Mouse (Mus musculus) cerebellum, adult 2 months (tissue): ENCODE results near the gene Lyg2.

Experiments used
- CTCF ChIP-seq: fragments of 200-500 bp; IDR thresholded peaks from 2 replicates; pipeline ENCODE4 v1.5.1; 2011; ENCODE audit warnings: low read depth, mild to moderate bottlenecking, control low read depth, low read length, moderate library complexity, borderline replicate concordance; ENCODE audit not compliant: insufficient read depth
- POLR2A ChIP-seq: fragments of 200-500 bp; IDR thresholded peaks from 2 replicates; pipeline ENCODE4 v1.6.1; 2011; ENCODE audit warnings: low read length, control low read depth, borderline replicate concordance; ENCODE audit not compliant: insufficient read depth

- TF ChIP-seq CTCF = no peak
- TF ChIP-seq POLR2A = no peak
These were observed 15.5 kb upstream of the Lyg2 start for GRCm38 (mm10) chr1:37931806-37932205.
